Mouse (Mus musculus): ENCODE results near the gene Epha3.

- TF ChIP-seq CHD2 (IDR thresholded peaks at IDR 0.05; ENCODE audit: low read depth, low read length) (no peak), ZC3H11A (IDR thresholded peaks at IDR 0.05; ENCODE audit: borderline replicate concordance, low read depth, low read length) (no peak)
Observed at GRCm38 (mm10) chr16:63903425-63903824, 39.5 kb upstream of the Epha3 start.

All from ES-E14 (cell line).